Mouse (Mus musculus): ENCODE measurements around the gene Efcab5. TPM values are rescaled to one million over a fixed set of nuclear protein-coding genes. Genes with fewer than 3 reads are reported as not detected.
"Not testable (repeated sequence)": the region's sequence is repeated elsewhere in the genome, so short reads cannot be mapped to it uniquely, and the experiment has no call there.

Efcab5 gene
- polyA plus RNA-seq, 1 experiment from 2014 or later, result 0.52 TPM

DNA sequence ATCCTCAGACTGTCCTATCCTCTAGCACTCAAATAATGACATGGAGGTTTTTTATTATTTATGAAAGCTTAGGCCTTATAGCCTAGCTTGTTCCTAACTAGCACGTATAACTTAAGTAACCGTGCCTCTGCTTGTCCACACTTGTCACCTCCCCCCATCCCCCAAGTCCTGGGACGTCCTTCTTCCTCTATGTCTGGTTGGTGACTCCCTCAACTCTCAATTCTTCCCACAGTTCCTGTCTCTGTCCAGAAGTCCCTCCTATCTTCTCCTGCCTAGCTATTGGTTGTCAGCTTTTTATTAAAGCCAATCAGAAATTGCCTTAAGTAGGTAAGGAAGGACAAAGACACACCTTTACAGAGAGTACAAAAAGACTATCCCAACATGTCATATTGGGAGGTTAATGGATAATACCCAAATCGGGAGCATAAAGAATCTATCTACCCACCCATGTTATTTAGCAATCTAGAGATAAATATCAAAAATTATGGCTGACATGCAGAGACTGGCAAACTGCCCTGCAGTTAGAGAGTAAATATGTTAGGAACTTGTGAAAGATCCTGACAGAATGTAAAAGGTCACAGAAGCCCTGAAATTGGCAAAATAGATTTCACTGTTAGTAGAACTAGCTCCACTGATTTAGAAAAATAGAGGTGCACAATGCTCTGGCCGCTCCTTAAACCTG, 104.6 kb downstream of the Efcab5 start:
- H3K4me2 ChIP-seq, result no peak overlapping the region
- no peak for ATAC-seq (replicated peaks; ENCODE audit: insufficient number of reproducible peaks, low FRiP score, low TSS enrichment)
- H3K4me3 ChIP-seq (ENCODE audit: low read depth, low read length), result no peak overlapping the region
- H3K4me1 ChIP-seq (ENCODE audit: control insufficient read depth, insufficient read depth, low read length), result no peaks in the 10 kb centered on the region
- H3K36me3 ChIP-seq (ENCODE audit: control insufficient read depth, insufficient read depth, low read length), result no peaks in the 10 kb centered on the region
- H3K27me3 ChIP-seq (ENCODE audit: control insufficient read depth, insufficient read depth, low read length), result peaks cover 10% of the 10 kb centered on the region
- no peak overlapping the region for H3K27ac ChIP-seq (ENCODE audit: low read depth, low read length)
- 46% methylated on average over 5 of the region's 5 CpGs for WGBS (ENCODE audit: insufficient replicate concordance)
- no peak overlapping the region for H3K9ac ChIP-seq (ENCODE audit: low read depth, low read length)
- H3K9me3 ChIP-seq (replicated peaks; ENCODE audit: control insufficient read depth, low read length), result no peaks in the 10 kb centered on the region

DNA sequence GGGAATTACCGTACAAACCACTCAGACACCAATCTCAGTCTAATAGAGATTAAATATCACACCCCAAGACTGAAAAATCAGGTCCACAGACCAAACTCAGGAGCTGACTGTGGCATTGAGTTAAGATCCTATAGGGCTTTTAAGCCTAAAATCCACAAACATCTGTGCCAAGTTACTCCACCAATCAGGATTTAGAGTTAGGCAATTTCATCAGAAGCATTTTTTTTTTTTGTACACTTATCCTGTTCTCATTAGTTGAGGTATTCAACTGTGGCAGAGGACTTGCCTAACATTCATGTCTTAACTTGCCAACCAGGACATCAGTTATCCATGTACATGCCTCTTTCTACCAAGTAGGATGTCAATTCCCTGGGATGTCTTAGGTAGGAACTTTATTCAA, 109.4 kb downstream of the Efcab5 start:
- H3K27ac ChIP-seq (ENCODE audit: low read depth, low read length), result no peak overlapping the region
- no peak overlapping the region for H3K9ac ChIP-seq (ENCODE audit: low read depth, low read length)
- no peaks in the 10 kb centered on the region for H3K36me3 ChIP-seq (ENCODE audit: control insufficient read depth, insufficient read depth, low read length)
- no peak overlapping the region for H3K4me2 ChIP-seq
- H3K4me1 ChIP-seq (ENCODE audit: control insufficient read depth, insufficient read depth, low read length), result no peaks in the 10 kb centered on the region
- WGBS (ENCODE audit: insufficient replicate concordance), result 92% methylated on average over 1 of the region's 1 CpGs
- no peak overlapping the region for H3K4me3 ChIP-seq (ENCODE audit: low read depth, low read length)
- ATAC-seq (replicated peaks; ENCODE audit: insufficient number of reproducible peaks, low FRiP score, low TSS enrichment), result no peak
- peaks cover 10% of the 10 kb centered on the region for H3K27me3 ChIP-seq (ENCODE audit: control insufficient read depth, insufficient read depth, low read length)
- no peaks in the 10 kb centered on the region for H3K9me3 ChIP-seq (replicated peaks; ENCODE audit: control insufficient read depth, low read length)

GRCm38 (mm10) chr11:77078273-77079134, 110.3 kb downstream of the Efcab5 start, which contains the start of gene Nsrp1:
Gene Nsrp1 (minus strand): TSS chr11:77078435.
- no peaks in the 10 kb centered on the region; the same call in 1 of the 2 replicates for H3K36me3 ChIP-seq (ENCODE audit: control insufficient read depth, insufficient read depth, low read length)
- peaks cover 10% of the 10 kb centered on the region for H3K27me3 ChIP-seq (ENCODE audit: control insufficient read depth, insufficient read depth, low read length)
- no peaks in the 10 kb centered on the region for H3K4me1 ChIP-seq (ENCODE audit: control insufficient read depth, insufficient read depth, low read length)
- H3K4me2 ChIP-seq, result peak within 1 kb of the TSS; percentile 91
- WGBS (ENCODE audit: insufficient replicate concordance), result 4% methylated on average over 48 of the region's 48 CpGs
- ATAC-seq (replicated peaks; ENCODE audit: insufficient number of reproducible peaks, low FRiP score, low TSS enrichment), result peak; percentile 93
- peak within 1 kb of the TSS; percentile 89 for H3K27ac ChIP-seq (ENCODE audit: low read depth, low read length)
- H3K4me3 ChIP-seq (ENCODE audit: low read depth, low read length), result peak within 1 kb of the TSS; percentile 94
- H3K9me3 ChIP-seq (replicated peaks; ENCODE audit: control insufficient read depth, low read length), result no peaks in the 10 kb centered on the region
- H3K9ac ChIP-seq (ENCODE audit: low read depth, low read length), result peak within 1 kb of the TSS; percentile 92

DNA sequence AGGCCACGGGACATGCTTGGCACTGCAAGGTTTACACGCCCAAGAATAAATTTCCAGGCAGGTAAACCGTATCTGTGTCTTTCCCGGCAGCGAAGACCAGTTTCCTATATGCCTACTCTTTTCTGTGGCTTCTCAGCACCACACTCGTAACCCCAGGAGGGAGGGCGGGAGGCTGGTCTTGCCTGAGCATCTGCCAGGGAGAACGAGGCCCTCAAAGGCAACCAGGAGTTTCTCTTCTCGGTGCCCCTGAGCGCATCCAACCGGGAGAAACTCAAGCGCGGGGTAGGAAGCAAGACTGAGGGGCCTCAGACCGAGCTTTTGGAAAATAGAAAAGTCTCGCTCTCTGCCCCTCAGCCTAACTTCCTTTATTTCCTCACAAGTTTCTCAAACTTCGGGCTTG, 111.0 kb downstream of the Efcab5 start:
- 0 out of 2 replicates have a peak, but pooled peaks have one; percentile 18 for ATAC-seq (replicated peaks; ENCODE audit: insufficient number of reproducible peaks, low FRiP score, low TSS enrichment)
- Histone ChIP-seq H3K9ac (ENCODE audit: low read depth, low read length) (peak overlapping the region; percentile 92), H3K4me1 (ENCODE audit: control insufficient read depth, insufficient read depth, low read length) (no peaks in the 10 kb centered on the region), H3K4me2 (peak overlapping the region; percentile 91), H3K27me3 (ENCODE audit: control insufficient read depth, insufficient read depth, low read length) (peaks cover 10% of the 10 kb centered on the region), H3K27ac (ENCODE audit: low read depth, low read length) (peak overlapping the region; percentile 89), H3K9me3 (replicated peaks; ENCODE audit: control insufficient read depth, low read length) (no peaks in the 10 kb centered on the region), H3K4me3 (ENCODE audit: low read depth, low read length) (peak overlapping the region; percentile 94), H3K36me3 (ENCODE audit: control insufficient read depth, insufficient read depth, low read length) (peaks cover 2% of the 10 kb centered on the region; the same call in 1 of the 2 replicates)
- 3% methylated on average over 16 of the region's 16 CpGs for WGBS (ENCODE audit: insufficient replicate concordance)

GRCm38 (mm10) chr11:77077331-77077730, 111.4 kb downstream of the Efcab5 start:
- not testable (repeated sequence) for H3K27ac ChIP-seq (ENCODE audit: low read depth, low read length); H3K27me3 ChIP-seq (ENCODE audit: control insufficient read depth, insufficient read depth, low read length); H3K9me3 ChIP-seq (replicated peaks; ENCODE audit: control insufficient read depth, low read length); ATAC-seq (replicated peaks; ENCODE audit: insufficient number of reproducible peaks, low FRiP score, low TSS enrichment); H3K36me3 ChIP-seq (ENCODE audit: control insufficient read depth, insufficient read depth, low read length); H3K4me1 ChIP-seq (ENCODE audit: control insufficient read depth, insufficient read depth, low read length)
- Histone ChIP-seq H3K4me2 (peak overlapping the region; percentile 91), H3K9ac (ENCODE audit: low read depth, low read length) (peak overlapping the region; percentile 92), H3K4me3 (ENCODE audit: low read depth, low read length) (peak overlapping the region; percentile 94)
- 68% methylated on average over 4 of the region's 4 CpGs for WGBS (ENCODE audit: insufficient replicate concordance)

DNA sequence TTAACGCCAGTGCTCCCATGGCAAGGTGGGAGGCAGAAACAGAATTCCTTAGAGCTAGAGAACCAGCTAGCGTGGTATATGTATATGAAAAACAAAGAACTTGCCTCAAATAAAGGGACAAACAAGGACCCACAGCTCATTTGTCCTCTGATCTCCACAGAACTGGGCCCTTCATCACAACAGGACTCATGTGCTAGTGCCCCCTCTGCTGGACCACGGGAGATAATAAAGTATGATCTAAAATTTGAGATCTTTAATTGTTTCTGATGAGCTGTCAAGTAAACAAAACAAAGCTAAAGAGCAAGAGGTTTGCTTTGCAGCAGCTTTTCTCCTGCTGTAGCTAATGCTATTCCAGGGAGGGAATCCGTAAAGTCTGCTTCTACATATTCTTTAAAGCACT, 118.0 kb downstream of the Efcab5 start:
- no peak for ATAC-seq (replicated peaks; ENCODE audit: insufficient number of reproducible peaks, low FRiP score, low TSS enrichment)
- WGBS (ENCODE audit: insufficient replicate concordance), result 78% methylated on average over 4 of the region's 4 CpGs
- H3K4me3 ChIP-seq (ENCODE audit: low read depth, low read length), result no peak overlapping the region
- H3K27me3 ChIP-seq (ENCODE audit: control insufficient read depth, insufficient read depth, low read length), result no peaks in the 10 kb centered on the region
- H3K36me3 ChIP-seq (ENCODE audit: control insufficient read depth, insufficient read depth, low read length), result peaks cover 6% of the 10 kb centered on the region; the same call in 1 of the 2 replicates
- 0 out of 2 replicates have a peak, but pooled peaks cover 4% of the 10 kb centered on the region for H3K4me1 ChIP-seq (ENCODE audit: control insufficient read depth, insufficient read depth, low read length)
- no peaks in the 10 kb centered on the region for H3K9me3 ChIP-seq (replicated peaks; ENCODE audit: control insufficient read depth, low read length)
- no peak overlapping the region for H3K4me2 ChIP-seq
- no peak overlapping the region for H3K9ac ChIP-seq (ENCODE audit: low read depth, low read length)
- no peak overlapping the region for H3K27ac ChIP-seq (ENCODE audit: low read depth, low read length)

DNA sequence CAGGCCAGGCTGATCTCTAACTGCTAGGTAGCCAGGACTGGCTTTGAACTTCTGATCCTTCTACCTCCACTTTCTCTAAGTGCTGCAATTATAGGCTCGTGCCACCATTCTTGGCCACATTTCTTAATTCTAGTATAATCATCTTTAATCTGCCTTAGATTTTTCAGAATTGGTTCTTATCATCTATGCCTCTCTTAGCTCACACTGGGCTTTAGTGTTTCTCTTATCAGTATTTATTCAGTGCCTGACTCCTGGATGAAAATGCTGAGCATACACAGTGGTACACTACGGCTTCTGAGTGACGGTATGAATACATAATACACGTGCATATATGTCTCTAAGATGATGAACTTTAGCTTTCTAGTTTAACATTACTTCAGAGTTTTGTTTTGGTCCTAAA, 119.9 kb downstream of the Efcab5 start:
- 75% methylated on average over 4 of the region's 4 CpGs for WGBS (ENCODE audit: insufficient replicate concordance)
- Histone ChIP-seq H3K27ac (ENCODE audit: low read depth, low read length) (no peak overlapping the region), H3K4me1 (ENCODE audit: control insufficient read depth, insufficient read depth, low read length) (peaks cover 7% of the 10 kb centered on the region; the same call in 1 of the 2 replicates), H3K4me3 (ENCODE audit: low read depth, low read length) (no peak overlapping the region), H3K4me2 (no peak overlapping the region), H3K9ac (ENCODE audit: low read depth, low read length) (no peak overlapping the region), H3K27me3 (ENCODE audit: control insufficient read depth, insufficient read depth, low read length) (no peaks in the 10 kb centered on the region), H3K36me3 (ENCODE audit: control insufficient read depth, insufficient read depth, low read length) (0 out of 2 replicates have a peak, but pooled peaks cover 6% of the 10 kb centered on the region), H3K9me3 (replicated peaks; ENCODE audit: control insufficient read depth, low read length) (no peaks in the 10 kb centered on the region)
- no peak for ATAC-seq (replicated peaks; ENCODE audit: insufficient number of reproducible peaks, low FRiP score, low TSS enrichment)

GRCm38 (mm10) chr11:77063406-77063805, 125.4 kb downstream of the Efcab5 start:
- Histone ChIP-seq H3K36me3 (ENCODE audit: control insufficient read depth, insufficient read depth, low read length) (no peaks in the 10 kb centered on the region), H3K9me3 (replicated peaks; ENCODE audit: control insufficient read depth, low read length) (no peaks in the 10 kb centered on the region), H3K27ac (ENCODE audit: low read depth, low read length) (no peak overlapping the region), H3K4me1 (ENCODE audit: control insufficient read depth, insufficient read depth, low read length) (peaks cover 4% of the 10 kb centered on the region; the same call in 1 of the 2 replicates), H3K4me3 (ENCODE audit: low read depth, low read length) (no peak overlapping the region), H3K4me2 (no peak overlapping the region), H3K27me3 (ENCODE audit: control insufficient read depth, insufficient read depth, low read length) (no peaks in the 10 kb centered on the region), H3K9ac (ENCODE audit: low read depth, low read length) (no peak overlapping the region)
- WGBS (ENCODE audit: insufficient replicate concordance), result 93% methylated on average over 2 of the region's 2 CpGs
- no peak for ATAC-seq (replicated peaks; ENCODE audit: insufficient number of reproducible peaks, low FRiP score, low TSS enrichment)
